ENCODE assay signal across 10 mouse cellular contexts in the genomic region with DNA sequence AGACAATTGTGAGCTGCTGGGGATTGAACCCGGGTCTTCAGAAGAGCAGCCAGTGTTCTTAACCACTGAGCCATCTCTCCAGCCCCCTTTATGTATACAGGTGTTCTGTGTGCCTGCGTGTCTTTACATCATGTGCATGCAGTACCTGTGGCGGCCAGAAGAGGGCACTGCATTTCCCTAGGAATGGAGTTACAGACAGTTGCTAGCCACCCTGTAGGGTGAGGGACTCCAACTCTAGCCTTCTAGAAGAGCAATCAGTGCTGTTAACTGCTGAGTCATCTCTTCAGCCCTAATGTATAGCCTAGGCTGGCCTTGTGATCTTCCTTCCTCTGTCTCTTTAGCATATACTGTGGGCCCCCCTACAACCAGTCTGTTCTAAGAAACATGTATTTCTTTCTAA. TPM values are rescaled to one million over a fixed set of nuclear protein-coding genes. Genes with fewer than 3 reads are reported as not detected.
DNase-seq lines count a peak whose midpoint lies in the region; ATAC-seq and TF ChIP-seq lines count a peak whose summit lies in the region.
"Had no signal": no experiment of that assay in that cellular context is flagged by ENCODE, and none has a peak within 500 bp of the region (broad histone marks: within the 10 kb centered on the region; RNA-seq: fewer than 3 reads in every experiment).

No protein-coding gene starts in this region.

- no peak for TF ChIP-seq POLR2A in cerebellum, adult 2 months (IDR thresholded peaks at IDR 0.05; ENCODE audit: borderline replicate concordance, insufficient read depth, low read length)
- no peak for TF ChIP-seq POLR2A in embryonic fibroblast, embryonic 13.5 days (IDR thresholded peaks at IDR 0.05; ENCODE audit: low read depth, low read length)

- no peak for DNase-seq in cerebellum, adult 2 months
- peak; percentile 43 to 50 for DNase-seq in layer of hippocampus, postnatal 10 days (ENCODE audit: low spot score in 2 of 2)
- DNase-seq in layer of hippocampus, adult 9-11 months: no peak
- peak; percentile 81 for DNase-seq in naive thymus-derived CD4-positive, alpha-beta T cell, adult 2 months (ENCODE audit: low read depth)
- DNase-seq in MN1 (ENCODE audit: low spot score): no peak
- no peak for DNase-seq in Muller cell, postnatal 12 days (ENCODE audit: inconsistent ontology term)

- no peak overlapping the region for H3K27ac ChIP-seq in cerebellum, adult 2 months (ENCODE audit: insufficient read depth, low read length)
- H3K27ac ChIP-seq in embryonic fibroblast, embryonic 13.5 days (ENCODE audit: insufficient read depth, low read length): no peak overlapping the region
- H3K27ac ChIP-seq: midbrain, embryonic 12.5 days had no signal

- no peaks in the 10 kb centered on the region for H3K27me3 ChIP-seq in cerebellum, adult 2 months (ENCODE audit: control insufficient read depth, insufficient read depth, low read length)
- H3K27me3 ChIP-seq: midbrain, embryonic 12.5 days had no signal

- no peak overlapping the region for H3K4me3 ChIP-seq in cerebellum, adult 2 months (replicated peaks; ENCODE audit: insufficient read depth, low read depth, low read length)
- no peak overlapping the region for H3K4me3 ChIP-seq in embryonic fibroblast, embryonic 13.5 days (ENCODE audit: insufficient read depth, low read length)
- H3K4me3 ChIP-seq: midbrain, embryonic 12.5 days had no signal

- TF ChIP-seq CTCF in cerebellum, adult 2 months (IDR thresholded peaks at IDR 0.05; ENCODE audit: borderline replicate concordance, insufficient read depth, low read depth, low read length): peak; percentile 44
- peak; percentile 45; the same call in 1 of the 2 replicates for TF ChIP-seq CTCF in embryonic fibroblast, embryonic 13.5 days (IDR thresholded peaks at IDR 0.05; ENCODE audit: borderline replicate concordance, insufficient read depth, low read length)

- 71% methylated on average over 3 of the region's 3 CpGs for WGBS in cerebellum, adult 2 months

- no peaks in the 10 kb centered on the region for H3K4me1 ChIP-seq in cerebellum, adult 2 months (ENCODE audit: control insufficient read depth, insufficient read depth, low read length)
- H3K4me1 ChIP-seq in embryonic fibroblast, embryonic 13.5 days (ENCODE audit: control insufficient read depth, insufficient read depth, low read length): no peaks in the 10 kb centered on the region
- H3K4me1 ChIP-seq: midbrain, embryonic 12.5 days had no signal

- no peak for ATAC-seq in cerebellum, adult (ENCODE audit: insufficient number of reproducible peaks, low FRiP score, low TSS enrichment)

RNA-seq across cellular contexts. Expression of a gene that starts 36.9 kb away (rescaled TPM):
- polyA plus RNA-seq in cerebellum, adult 2 months (2012; rRNA removed): 0.02 TPM in 2 replicates
- total RNA-seq in layer of hippocampus, postnatal 10 days (2021): under 1 TPM; 0.58 to 0.82 TPM
- polyA plus RNA-seq in embryonic fibroblast, embryonic 13.5 days (2011; ENCODE audit: insufficient read length, low read depth, missing spikeins): 0.04 TPM in 1 of 2 replicates, not detected in the other
- polyA plus RNA-seq: heart, embryonic 14.5 days; midbrain, embryonic 12.5 days had no signal

RNA-seq across cellular contexts. Expression of a gene that starts 40.8 kb away (rescaled TPM):
- polyA plus RNA-seq in cerebellum, adult 2 months (2012; rRNA removed): 2.0 and 2.1 TPM in 2 replicates
- total RNA-seq in layer of hippocampus, postnatal 10 days (2021): 1 to 10 TPM; 2.3 TPM
- polyA plus RNA-seq in embryonic fibroblast, embryonic 13.5 days (2011; ENCODE audit: insufficient read length, low read depth, missing spikeins): 19.2 and 28.9 TPM in 2 replicates

Comparison
In these comparisons a context has a peak if more than half of its experiments do, and no peak if none do; other contexts are left out.
1. DNase-seq: peak in layer of hippocampus, postnatal 10 days (2 of 2) and naive thymus-derived CD4-positive, alpha-beta T cell, adult 2 months (single experiment); none in cerebellum, adult 2 months (0 of 2), layer of hippocampus, adult 9-11 months (single experiment), MN1 (single experiment) and Muller cell, postnatal 12 days (single experiment).